Mouse (Mus musculus) gonadal fat pad, adult 2 months (tissue): Measurements from ENCODE around the gene Ufsp2. TPM values are rescaled to one million over a fixed set of nuclear protein-coding genes. Genes with fewer than 3 reads are reported as not detected.

Experiments used
- DNase-seq: peaks from one replicate; pipeline ENCODE4 v3.0.0-alpha.2; 2012; ENCODE audit warnings: low read depth
- polyA plus RNA-seq: library from polyadenylated mRNA; depleted of rRNA; stranded (reverse); fragments of >200 nt; gene quantifications from 2 replicates; pipeline ENCODE4 v1.2.3, GENCODE M21; 2012; rRNA removed

Gene Ufsp2
- polyA plus RNA-seq, result 26.8 and 28.8 TPM in 2 replicates

- peak; percentile 83 for DNase-seq
These were observed at the start of gene Ufsp2, which contains the start of gene 1700029J07Rik for GRCm38 (mm10) chr8:45975126-45975836. Gene Ufsp2, plus strand, starts transcription at chr8:45975528. Gene 1700029J07Rik, minus strand, starts transcription at chr8:45975252.

GRCm38 (mm10) chr8:45934582-45935014 lies 40.7 kb upstream of the Ufsp2 start, which contains the start of gene Ccdc110:
Gene Ccdc110, plus strand, starts transcription at chr8:45934619.
- DNase-seq, result peak; percentile 26

- no peak for DNase-seq
These were observed 38.3 kb upstream of the Ufsp2 start for GRCm38 (mm10) chr8:45936986-45937385.

GRCm38 (mm10) chr8:45946283-45946682 lies 29.0 kb upstream of the Ufsp2 start:
- DNase-seq, result no peak

- DNase-seq, result no peak
These were observed 24.7 kb upstream of the Ufsp2 start for GRCm38 (mm10) chr8:45950622-45951021.

- DNase-seq, result no peak
These were observed 4.4 kb upstream of the Ufsp2 start for GRCm38 (mm10) chr8:45970894-45971293.

GRCm38 (mm10) chr8:45973988-45974505 lies 1.3 kb upstream of the Ufsp2 start:
- no peak for DNase-seq

GRCm38 (mm10) chr8:45975837-45976468 lies 625 bp downstream of the Ufsp2 start:
- no peak for DNase-seq

- no peak for DNase-seq
These were observed 11.3 kb downstream of the Ufsp2 start for GRCm38 (mm10) chr8:45986665-45987064.

- DNase-seq, result no peak
These were observed 12.9 kb downstream of the Ufsp2 start for GRCm38 (mm10) chr8:45988189-45988588.

- no peak for DNase-seq
These were observed 15.4 kb downstream of the Ufsp2 start for GRCm38 (mm10) chr8:45990631-45991310.

- DNase-seq, result no peak
These were observed 18.8 kb downstream of the Ufsp2 start for GRCm38 (mm10) chr8:45994111-45994510.

GRCm38 (mm10) chr8:45995576-45995975 lies 20.2 kb downstream of the Ufsp2 start:
- DNase-seq, result no peak

GRCm38 (mm10) chr8:45998228-45998627 lies 22.9 kb downstream of the Ufsp2 start:
- no peak for DNase-seq

- no peak for DNase-seq
These were observed 23.9 kb downstream of the Ufsp2 start, which contains the start of gene Lrp2bp for GRCm38 (mm10) chr8:45999138-45999783. Gene Lrp2bp, plus strand, starts transcription at chr8:45999303.

GRCm38 (mm10) chr8:45999784-46000705 lies 24.7 kb downstream of the Ufsp2 start:
- DNase-seq, result no peak

- DNase-seq, result no peak
These were observed 30.3 kb downstream of the Ufsp2 start, which contains the start of gene Ankrd37 for GRCm38 (mm10) chr8:46005596-46005995. Gene Ankrd37, minus strand, starts transcription at chr8:46005707.

- DNase-seq, result no peak
These were observed 31.8 kb downstream of the Ufsp2 start for GRCm38 (mm10) chr8:46007050-46007672.

GRCm38 (mm10) chr8:46010306-46010705 lies 35.0 kb downstream of the Ufsp2 start:
- DNase-seq, result no peak
